Mouse (Mus musculus) testis, adult 2 months (tissue): ENCODE data around the gene Shprh. TPM values are rescaled to one million over a fixed set of nuclear protein-coding genes. Genes with fewer than 3 reads are reported as not detected.
"Not testable (repeated sequence)": the region's sequence is repeated elsewhere in the genome, so short reads cannot be mapped to it uniquely, and the experiment has no call there.

Experiments
- H3K27ac ChIP-seq: fragments of 200-500 bp; 2 replicates; pipeline ENCODE4 v1.5.1; 2012; ENCODE audit warnings: low read depth, low read length; ENCODE audit not compliant: control insufficient read depth, insufficient read depth
- H3K27me3 ChIP-seq: fragments of 200-500 bp; 2 replicates; pipeline ENCODE4 v1.6.1; 2012; ENCODE audit warnings: mild to moderate bottlenecking, low read length, moderate library complexity; ENCODE audit not compliant: control insufficient read depth, insufficient read depth
- H3K36me3 ChIP-seq: fragments of 200-500 bp; 2 replicates; pipeline ENCODE4 v1.6.1; 2012; ENCODE audit warnings: mild to moderate bottlenecking, low read length; ENCODE audit not compliant: control insufficient read depth, insufficient read depth
- H3K4me1 ChIP-seq: fragments of 200-500 bp; 2 replicates; pipeline ENCODE4 v1.6.1; 2012; ENCODE audit warnings: low read length; ENCODE audit not compliant: control insufficient read depth, insufficient read depth
- H3K4me3 ChIP-seq: fragments of 200-500 bp; 2 replicates; pipeline ENCODE4 v1.5.1; 2012; ENCODE audit warnings: low read depth, mild to moderate bottlenecking, low read length, moderate library complexity, mixed read lengths; ENCODE audit not compliant: control insufficient read depth
- CTCF ChIP-seq: fragments of 200-500 bp; IDR thresholded peaks from 2 replicates; pipeline ENCODE4 v1.5.1; 2012; ENCODE audit warnings: low read depth, mild to moderate bottlenecking, inconsistent platforms, low read length, moderate library complexity; ENCODE audit not compliant: control insufficient read depth, insufficient read depth, insufficient replicate concordance
- POLR2A ChIP-seq: fragments of 200-500 bp; IDR thresholded peaks from 2 replicates; pipeline ENCODE4 v1.6.1; 2012; ENCODE audit warnings: low read depth, mild to moderate bottlenecking, inconsistent platforms, low read length, moderate library complexity; ENCODE audit not compliant: control insufficient read depth
- polyA plus RNA-seq: library from polyadenylated mRNA; depleted of rRNA; stranded (reverse); fragments of >200 nt; gene quantifications from 2 replicates; pipeline ENCODE4 v1.2.3, GENCODE M21; 2012; rRNA removed

Gene Shprh
- polyA plus RNA-seq, 1 experiment, result 2.1 TPM

- TF ChIP-seq POLR2A (no peak), CTCF (no peak)
- Histone ChIP-seq H3K27ac (no peak overlapping the region), H3K27me3 (no peaks in the 10 kb centered on the region), H3K4me1 (no peaks in the 10 kb centered on the region), H3K4me3 (no peak overlapping the region), H3K36me3 (no peaks in the 10 kb centered on the region)
These were observed 99.0 kb downstream of the Shprh start for GRCm38 (mm10) chr10:11248210-11248609.

- no peak overlapping the region for H3K27ac ChIP-seq
- no peaks in the 10 kb centered on the region for H3K36me3 ChIP-seq
- no peak overlapping the region for H3K4me3 ChIP-seq
- H3K4me1 ChIP-seq, result no peaks in the 10 kb centered on the region
- TF ChIP-seq CTCF (no peak), POLR2A (no peak)
- no peaks in the 10 kb centered on the region for H3K27me3 ChIP-seq
These were observed 101.2 kb downstream of the Shprh start for GRCm38 (mm10) chr10:11250247-11250997.

- H3K27ac ChIP-seq, H3K27me3 ChIP-seq, H3K4me3 ChIP-seq, H3K4me1 ChIP-seq, H3K36me3 ChIP-seq: not testable (repeated sequence)
These were observed 104.4 kb downstream of the Shprh start for GRCm38 (mm10) chr10:11253581-11253980.

GRCm38 (mm10) chr10:11260119-11260518, 110.9 kb downstream of the Shprh start:
- H3K4me3 ChIP-seq, result no peak overlapping the region
- H3K27ac ChIP-seq, result no peak overlapping the region
- no peaks in the 10 kb centered on the region for H3K4me1 ChIP-seq
- H3K36me3 ChIP-seq, result no peaks in the 10 kb centered on the region
- TF ChIP-seq CTCF, result no peak
- no peak for TF ChIP-seq POLR2A
- no peaks in the 10 kb centered on the region for H3K27me3 ChIP-seq

GRCm38 (mm10) chr10:11262292-11262691, 113.1 kb downstream of the Shprh start:
- not testable (repeated sequence) for H3K27me3 ChIP-seq, H3K4me3 ChIP-seq, H3K36me3 ChIP-seq, H3K4me1 ChIP-seq, H3K27ac ChIP-seq

- H3K27ac ChIP-seq, H3K27me3 ChIP-seq: not testable (repeated sequence)
These were observed 114.6 kb downstream of the Shprh start for GRCm38 (mm10) chr10:11263795-11264194.

More at GRCm38 (mm10) chr10:11263795-11264194, 114.6 kb downstream of the Shprh start:
- not testable (repeated sequence) for H3K4me3 ChIP-seq, H3K36me3 ChIP-seq, H3K4me1 ChIP-seq

Other genes starting within 250 kb of the Shprh start
- gene Grm1, start 67.1 kb upstream of the Shprh start, polyA plus RNA-seq, result 14.4 and 16.5 TPM in 2 replicates
- gene Fbxo30, start 131.9 kb downstream of the Shprh start, polyA plus RNA-seq, result 58.7 and 77.6 TPM in 2 replicates
- gene Epm2a, start 194.0 kb downstream of the Shprh start, polyA plus RNA-seq, result 2.4 and 2.5 TPM in 2 replicates